Mouse (Mus musculus): ENCODE results near the gene Tmem253. TPM values are rescaled to one million over a fixed set of nuclear protein-coding genes. Genes with fewer than 3 reads are reported as not detected.
A peak's percentile ranks its signal among the peaks of the same experiment; 100 is the strongest.

Gene Tmem253
- polyA plus RNA-seq, 1 experiment from 2014 or later, result 0.63 TPM

- no peaks in the 10 kb centered on the region for H3K9me3 ChIP-seq
- WGBS, result 94% methylated on average over 4 of the region's 4 CpGs
- H3K36me3 ChIP-seq (replicated peaks), result peaks cover 98% of the 10 kb centered on the region
Observed at GRCm38 (mm10) chr14:51994453-51994852, 21.0 kb upstream of the Tmem253 start.

GRCm38 (mm10) chr14:51995219-51995871, 20.1 kb upstream of the Tmem253 start:
- Histone ChIP-seq H3K4me3 (no peak overlapping the region), H3K4me1 (no peaks in the 10 kb centered on the region), H3K36me3 (replicated peaks) (peaks cover 98% of the 10 kb centered on the region), H3K9me3 (no peaks in the 10 kb centered on the region), H3K27ac (no peak overlapping the region), H3K27me3 (ENCODE audit: poor library complexity, severe bottlenecking) (no peaks in the 10 kb centered on the region)
- 87% methylated on average over 12 of the region's 12 CpGs for WGBS
- DNase-seq (ENCODE audit: extremely low spot score, low spot score), result no peak

More at GRCm38 (mm10) chr14:51994453-51994852, 21.0 kb upstream of the Tmem253 start:
- H3K27me3 ChIP-seq (ENCODE audit: poor library complexity, severe bottlenecking), result no peaks in the 10 kb centered on the region
- H3K4me3 ChIP-seq, result no peak overlapping the region
- no peak for DNase-seq (ENCODE audit: extremely low spot score, low spot score)
- H3K4me1 ChIP-seq, result peaks cover 3% of the 10 kb centered on the region
- H3K27ac ChIP-seq, result no peak overlapping the region

- H3K27me3 ChIP-seq (ENCODE audit: poor library complexity, severe bottlenecking), result no peaks in the 10 kb centered on the region
- H3K4me1 ChIP-seq, result no peaks in the 10 kb centered on the region
- no peaks in the 10 kb centered on the region for H3K9me3 ChIP-seq
- H3K27ac ChIP-seq, result no peak overlapping the region
- H3K4me3 ChIP-seq, result no peak overlapping the region
- 89% methylated on average over 13 of the region's 13 CpGs for whole genome bisulfite sequencing
- no peak for DNase-seq (ENCODE audit: extremely low spot score, low spot score)
- H3K36me3 ChIP-seq (replicated peaks), result peaks cover 98% of the 10 kb centered on the region
Observed at GRCm38 (mm10) chr14:51996231-51996841, 19.1 kb upstream of the Tmem253 start.

- no peak for DNase-seq (ENCODE audit: extremely low spot score, low spot score)
- Histone ChIP-seq H3K36me3 (replicated peaks) (peaks cover 97% of the 10 kb centered on the region), H3K27ac (no peak overlapping the region), H3K9me3 (no peaks in the 10 kb centered on the region), H3K4me3 (no peak overlapping the region), H3K27me3 (ENCODE audit: poor library complexity, severe bottlenecking) (no peaks in the 10 kb centered on the region), H3K4me1 (no peaks in the 10 kb centered on the region)
- WGBS, result 75% methylated on average over 17 of the region's 17 CpGs
Observed at GRCm38 (mm10) chr14:51996866-51997265, 18.6 kb upstream of the Tmem253 start.

- Histone ChIP-seq H3K27me3 (ENCODE audit: poor library complexity, severe bottlenecking) (no peaks in the 10 kb centered on the region), H3K36me3 (replicated peaks) (peaks cover 97% of the 10 kb centered on the region), H3K9me3 (no peaks in the 10 kb centered on the region), H3K4me1 (no peaks in the 10 kb centered on the region), H3K4me3 (no peak overlapping the region), H3K27ac (no peak overlapping the region)
- DNase-seq (ENCODE audit: extremely low spot score, low spot score), result no peak
- WGBS, result 92% methylated on average over 14 of the region's 14 CpGs
Observed at GRCm38 (mm10) chr14:51997483-51997882, 18.0 kb upstream of the Tmem253 start.

GRCm38 (mm10) chr14:52003981-52004495, 11.4 kb upstream of the Tmem253 start:
- H3K4me3 ChIP-seq, result peak overlapping the region; percentile 27; the same call in 1 of the 2 replicates
- H3K27me3 ChIP-seq (ENCODE audit: poor library complexity, severe bottlenecking), result no peaks in the 10 kb centered on the region
- peaks cover 96% of the 10 kb centered on the region for H3K36me3 ChIP-seq (replicated peaks)
- H3K9me3 ChIP-seq, result no peaks in the 10 kb centered on the region
- H3K27ac ChIP-seq, result peak overlapping the region; percentile 82
- WGBS, result 35% methylated on average over 16 of the region's 16 CpGs
- peaks cover 55% of the 10 kb centered on the region for H3K4me1 ChIP-seq
- peak; percentile 62 for DNase-seq (ENCODE audit: extremely low spot score, low spot score)

GRCm38 (mm10) chr14:52005141-52005540, 10.3 kb upstream of the Tmem253 start:
- H3K36me3 ChIP-seq (replicated peaks), result peaks cover 92% of the 10 kb centered on the region
- peaks cover 66% of the 10 kb centered on the region for H3K4me1 ChIP-seq
- H3K27ac ChIP-seq, result peak overlapping the region; percentile 82
- H3K4me3 ChIP-seq, result no peak overlapping the region; the same call in 1 of the 2 replicates
- no peaks in the 10 kb centered on the region for H3K27me3 ChIP-seq (ENCODE audit: poor library complexity, severe bottlenecking)
- no peaks in the 10 kb centered on the region for H3K9me3 ChIP-seq
- DNase-seq (ENCODE audit: extremely low spot score, low spot score), result no peak
- 72% methylated on average over 7 of the region's 7 CpGs for WGBS

- H3K4me3 ChIP-seq, result no peak overlapping the region
- no peak overlapping the region for H3K27ac ChIP-seq
- no peak for DNase-seq (ENCODE audit: extremely low spot score, low spot score)
- H3K9me3 ChIP-seq, result no peaks in the 10 kb centered on the region
- H3K27me3 ChIP-seq (ENCODE audit: poor library complexity, severe bottlenecking), result no peaks in the 10 kb centered on the region
- peaks cover 87% of the 10 kb centered on the region for H3K36me3 ChIP-seq (replicated peaks)
- 89% methylated on average over 6 of the region's 6 CpGs for WGBS
- peaks cover 71% of the 10 kb centered on the region for H3K4me1 ChIP-seq
Observed at GRCm38 (mm10) chr14:52005616-52006015, 9.8 kb upstream of the Tmem253 start.

GRCm38 (mm10) chr14:52006241-52006640, 9.2 kb upstream of the Tmem253 start:
- Histone ChIP-seq H3K27ac (0 out of 2 replicates have a peak overlapping the region, but pooled peaks have one; percentile 53), H3K4me3 (no peak overlapping the region; the same call in 1 of the 2 replicates), H3K27me3 (ENCODE audit: poor library complexity, severe bottlenecking) (no peaks in the 10 kb centered on the region), H3K4me1 (peaks cover 77% of the 10 kb centered on the region), H3K9me3 (no peaks in the 10 kb centered on the region), H3K36me3 (replicated peaks) (peaks cover 81% of the 10 kb centered on the region)
- 66% methylated on average over 8 of the region's 8 CpGs for WGBS
- DNase-seq (ENCODE audit: extremely low spot score, low spot score), result no peak

GRCm38 (mm10) chr14:52006771-52007170, 8.7 kb upstream of the Tmem253 start:
- no peaks in the 10 kb centered on the region for H3K9me3 ChIP-seq
- H3K27me3 ChIP-seq (ENCODE audit: poor library complexity, severe bottlenecking), result no peaks in the 10 kb centered on the region
- peaks cover 77% of the 10 kb centered on the region for H3K36me3 ChIP-seq (replicated peaks)
- H3K4me3 ChIP-seq, result no peak overlapping the region; the same call in 1 of the 2 replicates
- DNase-seq (ENCODE audit: extremely low spot score, low spot score), result no peak
- WGBS, result 91% methylated on average over 23 of the region's 23 CpGs
- H3K4me1 ChIP-seq, result peaks cover 83% of the 10 kb centered on the region
- H3K27ac ChIP-seq, result peak overlapping the region; percentile 53; the same call in 1 of the 2 replicates

- WGBS, result 54% methylated on average over 38 of the region's 38 CpGs
- Histone ChIP-seq H3K36me3 (replicated peaks) (peaks cover 64% of the 10 kb centered on the region), H3K27ac (peak overlapping the region; percentile 100), H3K4me1 (peaks cover 95% of the 10 kb centered on the region), H3K27me3 (ENCODE audit: poor library complexity, severe bottlenecking) (no peaks in the 10 kb centered on the region), H3K9me3 (no peaks in the 10 kb centered on the region), H3K4me3 (peak overlapping the region; percentile 80)
- DNase-seq (ENCODE audit: extremely low spot score, low spot score), result peak; percentile 90
Observed at GRCm38 (mm10) chr14:52008321-52009203, 6.9 kb upstream of the Tmem253 start.

- WGBS, result 28% methylated on average over 26 of the region's 26 CpGs
Observed at GRCm38 (mm10) chr14:52009361-52009760, 6.1 kb upstream of the Tmem253 start.

More at GRCm38 (mm10) chr14:52009361-52009760, 6.1 kb upstream of the Tmem253 start:
- Histone ChIP-seq H3K27me3 (ENCODE audit: poor library complexity, severe bottlenecking) (no peaks in the 10 kb centered on the region), H3K36me3 (replicated peaks) (peaks cover 56% of the 10 kb centered on the region), H3K4me1 (peaks cover 88% of the 10 kb centered on the region), H3K4me3 (peak overlapping the region; percentile 80), H3K27ac (peak overlapping the region; percentile 100), H3K9me3 (no peaks in the 10 kb centered on the region)
- no peak for DNase-seq (ENCODE audit: extremely low spot score, low spot score)
